Mouse (Mus musculus): ENCODE data around the gene Arid4b.

DNA sequence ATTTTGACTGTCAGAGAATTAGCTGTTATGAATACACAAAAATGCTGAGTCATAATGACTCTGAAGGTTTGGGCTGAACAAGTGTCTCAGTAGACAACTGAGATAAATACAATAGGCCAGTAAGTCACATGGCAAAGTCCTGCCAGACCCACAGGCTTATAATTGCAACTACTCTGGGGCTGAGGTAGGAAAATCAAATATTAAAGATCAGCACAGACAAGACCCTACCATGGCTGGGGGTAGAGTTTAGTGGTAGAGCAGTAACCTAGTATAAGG lies 29.0 kb upstream of the Arid4b start:
- TF ChIP-seq ZNF384 (IDR thresholded peaks at IDR 0.05; ENCODE audit: low read depth, low read length) (no peak), HCFC1 (IDR thresholded peaks at IDR 0.05; ENCODE audit: borderline replicate concordance, insufficient read depth, low read length) (no peak), MAFK (IDR thresholded peaks at IDR 0.05; ENCODE audit: insufficient read depth, low read depth, low read length) (peak; percentile 95), CHD2 (IDR thresholded peaks at IDR 0.05; ENCODE audit: low read depth, low read length) (no peak)

All from ES-E14 (cell line).